Mouse (Mus musculus) embryonic facial prominence, embryonic 12.5 days (tissue): ENCODE results near the gene Jmjd1c. TPM values are rescaled to one million over a fixed set of nuclear protein-coding genes. Genes with fewer than 3 reads are reported as not detected.

Experiments
- ATAC-seq: fragments of 200-750 bp; cut with Nextera tagmentation; 2 replicates; pipeline ENCODE4 v1.8.0; 2017; ENCODE audit not compliant: insufficient number of reproducible peaks, insufficient read depth, low FRiP score, low TSS enrichment
- H3K27ac ChIP-seq: fragments of 300-500 bp; sonication (generic); 2 replicates; pipeline ENCODE4 v1.5.1; 2016; ENCODE audit warnings: mild to moderate bottlenecking
- H3K27me3 ChIP-seq: fragments of 300-500 bp; sonication (generic); 2 replicates; pipeline ENCODE4 v1.6.1; 2016; ENCODE audit warnings: mild to moderate bottlenecking, moderate library complexity
- H3K36me3 ChIP-seq: fragments of 300-500 bp; sonication (generic); 2 replicates; pipeline ENCODE4 v1.6.1; 2016; ENCODE audit warnings: mild to moderate bottlenecking
- H3K4me1 ChIP-seq: fragments of 300-500 bp; sonication (generic); 2 replicates; pipeline ENCODE4 v1.6.1; 2016
- H3K4me2 ChIP-seq: fragments of 300-500 bp; sonication (generic); replicated peaks from 2 replicates; pipeline ENCODE4 v1.6.1; 2016; ENCODE audit warnings: mild to moderate bottlenecking, moderate library complexity
- H3K4me3 ChIP-seq: fragments of 300-500 bp; sonication (generic); 2 replicates; pipeline ENCODE4 v1.5.1; 2016; ENCODE audit warnings: mild to moderate bottlenecking
- H3K9ac ChIP-seq: fragments of 300-500 bp; sonication (generic); 2 replicates; pipeline ENCODE4 v1.6.1; 2016; ENCODE audit warnings: mild to moderate bottlenecking, moderate library complexity
- H3K9me3 ChIP-seq: fragments of 300-500 bp; sonication (generic); 2 replicates; pipeline ENCODE4 v1.6.1; 2016; ENCODE audit warnings: mild to moderate bottlenecking, moderate library complexity
- WGBS: fragments of 180-500 bp; shearing (Covaris S2); methylation state at CpG from one replicate; pipeline ENCODE4 v1.1.7; 2016; 5-methylcytosine and 5-hydroxymethylcytosine counted together
- polyA plus RNA-seq: library from polyadenylated mRNA; unstranded; fragments of >200 nt; fragmentation: Nextera tagmentation; extraction: Ambion mirVana; gene quantifications from 2 replicates; pipeline ENCODE4 v1.2.1, GENCODE M21; 2016

Jmjd1c gene
- polyA plus RNA-seq, 1 experiment from 2014 or later, result 56.3 TPM

- H3K9ac ChIP-seq, result no peak overlapping the region
- WGBS, result 82% methylated on average over 6 of the region's 6 CpGs
- no peaks in the 10 kb centered on the region for H3K27me3 ChIP-seq
- H3K4me3 ChIP-seq, result no peak overlapping the region
- H3K27ac ChIP-seq, result no peak overlapping the region
- no peaks in the 10 kb centered on the region for H3K36me3 ChIP-seq
- H3K4me2 ChIP-seq, result no peak overlapping the region
- ATAC-seq, result no peak
- no peaks in the 10 kb centered on the region for H3K9me3 ChIP-seq
- H3K4me1 ChIP-seq, result peaks cover 5% of the 10 kb centered on the region; the same call in 1 of the 2 replicates
Measured at GRCm38 (mm10) chr10:67202470-67202869, 106.5 kb downstream of the Jmjd1c start.

GRCm38 (mm10) chr10:67204652-67205407, 108.9 kb downstream of the Jmjd1c start:
- WGBS, result 76% methylated on average over 11 of the region's 11 CpGs
- Histone ChIP-seq H3K27ac (no peak overlapping the region), H3K27me3 (no peaks in the 10 kb centered on the region), H3K4me1 (peaks cover 5% of the 10 kb centered on the region), H3K4me2 (no peak overlapping the region), H3K9me3 (no peaks in the 10 kb centered on the region), H3K36me3 (no peaks in the 10 kb centered on the region), H3K4me3 (no peak overlapping the region), H3K9ac (no peak overlapping the region)
- no peak for ATAC-seq

GRCm38 (mm10) chr10:67207931-67208330, 112.0 kb downstream of the Jmjd1c start:
- Histone ChIP-seq H3K9ac (no peak overlapping the region), H3K36me3 (no peaks in the 10 kb centered on the region), H3K27me3 (no peaks in the 10 kb centered on the region), H3K4me1 (peaks cover 6% of the 10 kb centered on the region), H3K4me2 (no peak overlapping the region), H3K9me3 (no peaks in the 10 kb centered on the region), H3K27ac (no peak overlapping the region), H3K4me3 (no peak overlapping the region)
- WGBS, result 85% methylated on average over 2 of the region's 2 CpGs
- no peak for ATAC-seq

GRCm38 (mm10) chr10:67209916-67210675, 114.2 kb downstream of the Jmjd1c start:
- no peaks in the 10 kb centered on the region for H3K9me3 ChIP-seq
- no peak overlapping the region for H3K4me2 ChIP-seq
- no peak overlapping the region for H3K27ac ChIP-seq
- no peak overlapping the region for H3K9ac ChIP-seq
- ATAC-seq, result no peak
- H3K27me3 ChIP-seq, result no peaks in the 10 kb centered on the region
- peaks cover 6% of the 10 kb centered on the region for H3K4me1 ChIP-seq
- WGBS, result 66% methylated on average over 4 of the region's 4 CpGs
- no peaks in the 10 kb centered on the region for H3K36me3 ChIP-seq
- no peak overlapping the region for H3K4me3 ChIP-seq

GRCm38 (mm10) chr10:67212031-67212430, 116.1 kb downstream of the Jmjd1c start:
- no peaks in the 10 kb centered on the region for H3K27me3 ChIP-seq
- H3K9ac ChIP-seq, result no peak overlapping the region
- ATAC-seq, result no peak
- WGBS, result 96% methylated on average over 5 of the region's 5 CpGs
- no peaks in the 10 kb centered on the region for H3K9me3 ChIP-seq
- peaks cover 6% of the 10 kb centered on the region for H3K4me1 ChIP-seq
- H3K27ac ChIP-seq, result no peak overlapping the region
- no peak overlapping the region for H3K4me2 ChIP-seq
- H3K4me3 ChIP-seq, result no peak overlapping the region
- H3K36me3 ChIP-seq, result no peaks in the 10 kb centered on the region

- Histone ChIP-seq H3K36me3 (no peaks in the 10 kb centered on the region), H3K4me2 (no peak overlapping the region), H3K4me1 (peaks cover 6% of the 10 kb centered on the region), H3K9ac (no peak overlapping the region), H3K27ac (no peak overlapping the region), H3K4me3 (no peak overlapping the region), H3K27me3 (no peaks in the 10 kb centered on the region), H3K9me3 (no peaks in the 10 kb centered on the region)
- ATAC-seq, result no peak
- 50% methylated on average over 1 of the region's 1 CpGs for WGBS
Measured at GRCm38 (mm10) chr10:67213720-67214119, 117.8 kb downstream of the Jmjd1c start.

GRCm38 (mm10) chr10:67215133-67215532, 119.2 kb downstream of the Jmjd1c start:
- WGBS, result 79% methylated on average over 4 of the region's 4 CpGs
- no peak overlapping the region for H3K27ac ChIP-seq
- ATAC-seq, result no peak

GRCm38 (mm10) chr10:67216872-67217271, 120.9 kb downstream of the Jmjd1c start:
- Histone ChIP-seq H3K4me1 (no peaks in the 10 kb centered on the region), H3K9ac (no peak overlapping the region), H3K36me3 (peaks cover 20% of the 10 kb centered on the region), H3K27me3 (no peaks in the 10 kb centered on the region), H3K27ac (no peak overlapping the region), H3K4me2 (no peak overlapping the region), H3K4me3 (no peak overlapping the region), H3K9me3 (no peaks in the 10 kb centered on the region)
- WGBS, result 90% methylated on average over 3 of the region's 3 CpGs
- ATAC-seq, result no peak

More at GRCm38 (mm10) chr10:67215133-67215532, 119.2 kb downstream of the Jmjd1c start:
- no peak overlapping the region for H3K4me3 ChIP-seq
- no peaks in the 10 kb centered on the region for H3K27me3 ChIP-seq
- H3K9me3 ChIP-seq, result no peaks in the 10 kb centered on the region
- no peak overlapping the region for H3K9ac ChIP-seq
- peaks cover 3% of the 10 kb centered on the region for H3K4me1 ChIP-seq
- no peak overlapping the region for H3K4me2 ChIP-seq
- H3K36me3 ChIP-seq, result peaks cover 13% of the 10 kb centered on the region

GRCm38 (mm10) chr10:67218873-67219565, 123.1 kb downstream of the Jmjd1c start:
- no peak overlapping the region for H3K4me3 ChIP-seq
- H3K4me1 ChIP-seq, result no peaks in the 10 kb centered on the region
- no peak overlapping the region for H3K27ac ChIP-seq
- no peaks in the 10 kb centered on the region for H3K27me3 ChIP-seq
- no peak for ATAC-seq
- H3K36me3 ChIP-seq, result peaks cover 23% of the 10 kb centered on the region
- 92% methylated on average over 18 of the region's 18 CpGs for WGBS
- H3K9ac ChIP-seq, result no peak overlapping the region
- no peak overlapping the region for H3K4me2 ChIP-seq
- H3K9me3 ChIP-seq, result no peaks in the 10 kb centered on the region

- Histone ChIP-seq H3K9ac (no peak overlapping the region), H3K9me3 (no peaks in the 10 kb centered on the region), H3K4me2 (no peak overlapping the region), H3K27ac (no peak overlapping the region), H3K27me3 (no peaks in the 10 kb centered on the region), H3K4me3 (no peak overlapping the region), H3K36me3 (peaks cover 30% of the 10 kb centered on the region), H3K4me1 (no peaks in the 10 kb centered on the region)
- 95% methylated on average over 4 of the region's 4 CpGs for WGBS
- ATAC-seq, result no peak
Measured at GRCm38 (mm10) chr10:67220251-67220650, 124.3 kb downstream of the Jmjd1c start.

GRCm38 (mm10) chr10:67221284-67221683, 125.4 kb downstream of the Jmjd1c start:
- 58% methylated on average over 5 of the region's 5 CpGs for WGBS
- no peak for ATAC-seq
- peaks cover 40% of the 10 kb centered on the region for H3K36me3 ChIP-seq
- no peak overlapping the region for H3K4me2 ChIP-seq
- H3K4me1 ChIP-seq, result no peaks in the 10 kb centered on the region
- no peak overlapping the region for H3K4me3 ChIP-seq
- H3K9me3 ChIP-seq, result no peaks in the 10 kb centered on the region
- H3K27ac ChIP-seq, result no peak overlapping the region
- no peaks in the 10 kb centered on the region for H3K27me3 ChIP-seq
- no peak overlapping the region for H3K9ac ChIP-seq
